Mouse (Mus musculus): ENCODE data around the gene Slco3a1. TPM values are rescaled to one million over a fixed set of nuclear protein-coding genes. Genes with fewer than 3 reads are reported as not detected.

The Slco3a1 gene
- total RNA-seq, 2 experiments from 2014 or later, result 21.6 to 44.6 TPM

DNA sequence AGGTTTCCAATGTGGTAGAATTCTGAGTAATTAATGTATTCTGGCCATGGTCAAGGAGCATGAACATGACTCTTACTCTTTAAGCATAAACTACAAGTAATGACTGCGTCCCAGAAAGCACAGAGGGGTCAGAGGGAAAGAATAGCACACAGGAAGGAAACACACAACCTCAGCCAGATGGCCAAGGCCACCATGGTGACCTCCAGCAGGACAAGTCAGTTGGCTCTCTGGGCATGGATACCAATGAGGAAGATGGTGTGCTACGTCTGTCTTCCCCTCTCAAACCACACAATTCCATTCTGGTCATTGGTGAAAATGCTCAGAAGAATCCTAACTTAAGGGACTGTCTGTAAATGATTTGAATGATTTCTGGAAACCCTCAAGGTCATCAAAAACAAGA lies 165.0 kb downstream of the Slco3a1 start:
- 0 out of 2 replicates have a peak, but pooled peaks have one; percentile 48 for ATAC-seq (replicated peaks; ENCODE audit: poor library complexity)

GRCm38 (mm10) chr7:74386257-74386656 lies 168.3 kb downstream of the Slco3a1 start:
- no peak for ATAC-seq (replicated peaks; ENCODE audit: poor library complexity)

DNA sequence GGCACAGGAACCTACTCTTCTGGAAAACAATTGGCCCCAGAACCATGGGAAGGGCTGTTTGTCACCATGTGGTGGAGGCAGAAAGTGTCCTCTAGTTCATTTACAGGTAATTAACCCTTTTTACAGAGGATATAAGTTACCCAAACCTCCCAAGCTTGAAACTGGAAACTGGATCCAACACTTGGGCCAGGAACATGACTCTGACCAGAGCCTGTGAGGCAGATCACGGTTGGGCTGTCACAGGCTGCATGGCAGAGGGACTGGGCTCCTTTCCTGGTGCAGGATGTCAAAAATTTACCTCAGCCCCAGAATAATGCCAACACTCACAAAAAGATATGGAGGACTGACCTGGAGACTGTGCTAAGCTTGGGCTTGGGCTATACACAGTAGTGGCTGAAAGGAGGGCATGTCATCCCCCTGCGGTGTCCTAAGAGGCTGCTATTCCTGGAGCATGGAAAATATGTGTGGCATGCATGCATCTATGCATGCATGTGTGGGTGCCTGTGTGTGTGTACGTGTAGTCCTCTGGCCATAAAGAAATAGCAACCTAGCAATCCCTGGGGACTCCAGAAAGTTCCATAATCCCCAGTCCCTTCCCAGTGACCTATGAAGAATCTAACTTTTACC lies 171.4 kb downstream of the Slco3a1 start:
- no peak for ATAC-seq (replicated peaks; ENCODE audit: poor library complexity)

DNA sequence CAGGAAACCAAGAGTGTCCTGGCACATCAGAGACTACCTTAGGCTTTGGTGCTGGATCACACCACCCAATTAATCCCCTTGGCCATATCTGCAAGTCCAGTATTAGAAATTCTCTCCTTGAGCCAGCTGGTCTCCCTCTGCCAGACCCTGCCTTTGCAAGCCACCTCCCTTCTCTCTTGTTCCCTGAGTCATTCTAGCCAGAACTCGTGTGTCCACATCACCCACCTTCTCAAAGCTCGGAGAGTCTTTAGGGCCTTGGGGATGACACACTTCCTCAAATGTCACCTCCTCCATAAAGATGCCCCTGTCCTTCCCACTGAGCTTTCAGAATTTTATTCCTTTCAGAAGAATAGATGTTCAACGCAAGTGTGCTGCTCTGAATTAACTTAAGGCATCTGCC lies 172.3 kb downstream of the Slco3a1 start:
- ATAC-seq (replicated peaks; ENCODE audit: poor library complexity), result peak; percentile 66

DNA sequence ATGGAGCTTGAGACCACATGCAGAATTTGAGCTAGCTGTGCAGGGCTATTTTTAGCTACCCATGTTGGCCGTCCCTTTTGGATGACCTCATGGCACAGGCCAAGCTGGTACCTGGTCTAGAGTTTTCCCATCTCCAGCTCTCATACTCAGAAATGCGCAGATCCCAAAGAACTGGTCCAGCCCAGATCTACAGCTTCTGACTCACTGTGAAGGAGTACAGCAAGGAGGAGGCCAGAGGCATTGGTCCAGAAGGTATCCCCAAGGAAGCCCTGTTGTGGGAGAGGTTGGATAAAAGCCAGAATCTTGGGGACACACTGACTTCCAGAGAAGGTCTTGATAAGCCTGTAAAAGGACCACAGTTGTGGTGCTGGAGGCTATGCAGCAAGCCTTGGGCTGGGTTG lies 172.7 kb downstream of the Slco3a1 start:
- no peak for ATAC-seq (replicated peaks; ENCODE audit: poor library complexity)

DNA sequence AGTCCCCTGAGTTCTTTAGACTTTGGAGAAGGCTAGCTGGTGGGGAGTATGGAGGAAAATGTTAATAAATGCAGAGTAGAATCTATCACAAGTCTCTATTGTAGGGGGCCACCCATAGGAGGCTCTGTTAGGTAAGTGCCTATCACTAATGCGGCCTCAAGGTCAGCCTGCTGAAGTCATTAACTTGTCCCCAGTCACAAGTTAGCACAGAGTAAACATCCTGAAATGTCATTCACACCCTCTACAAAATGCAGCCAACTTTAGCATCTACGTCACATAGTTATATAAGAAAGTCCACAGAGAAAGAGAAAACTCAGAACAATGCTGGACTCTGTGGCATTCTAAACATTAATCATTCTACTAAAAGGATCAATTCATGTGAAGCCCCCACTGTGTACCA lies 173.5 kb downstream of the Slco3a1 start:
- ATAC-seq (replicated peaks; ENCODE audit: poor library complexity), result no peak

DNA sequence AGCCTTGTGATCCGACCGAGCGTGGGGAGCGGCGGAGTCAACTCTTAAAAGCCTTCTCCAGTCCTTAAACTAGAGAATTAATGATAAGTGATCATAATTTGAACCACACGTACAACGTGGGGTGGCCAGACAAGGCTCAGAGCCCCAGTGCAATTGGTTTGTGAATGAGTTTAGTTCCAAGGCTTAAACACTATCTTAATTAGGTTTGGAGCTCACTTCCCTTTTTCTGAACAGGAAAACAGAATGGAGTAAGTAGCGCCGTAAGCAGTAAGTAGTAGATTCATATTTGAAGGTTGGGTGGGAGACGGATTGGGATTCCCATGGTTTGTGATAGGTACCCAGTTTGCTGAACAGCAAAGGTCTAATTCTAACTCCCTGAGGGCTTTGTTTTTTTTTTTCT lies 176.7 kb downstream of the Slco3a1 start:
- peak; percentile 42; the same call in 1 of the 2 replicates for ATAC-seq (replicated peaks; ENCODE audit: poor library complexity)

GRCm38 (mm10) chr7:74376397-74377044 lies 178.1 kb downstream of the Slco3a1 start:
- no peak for ATAC-seq (replicated peaks; ENCODE audit: poor library complexity)

DNA sequence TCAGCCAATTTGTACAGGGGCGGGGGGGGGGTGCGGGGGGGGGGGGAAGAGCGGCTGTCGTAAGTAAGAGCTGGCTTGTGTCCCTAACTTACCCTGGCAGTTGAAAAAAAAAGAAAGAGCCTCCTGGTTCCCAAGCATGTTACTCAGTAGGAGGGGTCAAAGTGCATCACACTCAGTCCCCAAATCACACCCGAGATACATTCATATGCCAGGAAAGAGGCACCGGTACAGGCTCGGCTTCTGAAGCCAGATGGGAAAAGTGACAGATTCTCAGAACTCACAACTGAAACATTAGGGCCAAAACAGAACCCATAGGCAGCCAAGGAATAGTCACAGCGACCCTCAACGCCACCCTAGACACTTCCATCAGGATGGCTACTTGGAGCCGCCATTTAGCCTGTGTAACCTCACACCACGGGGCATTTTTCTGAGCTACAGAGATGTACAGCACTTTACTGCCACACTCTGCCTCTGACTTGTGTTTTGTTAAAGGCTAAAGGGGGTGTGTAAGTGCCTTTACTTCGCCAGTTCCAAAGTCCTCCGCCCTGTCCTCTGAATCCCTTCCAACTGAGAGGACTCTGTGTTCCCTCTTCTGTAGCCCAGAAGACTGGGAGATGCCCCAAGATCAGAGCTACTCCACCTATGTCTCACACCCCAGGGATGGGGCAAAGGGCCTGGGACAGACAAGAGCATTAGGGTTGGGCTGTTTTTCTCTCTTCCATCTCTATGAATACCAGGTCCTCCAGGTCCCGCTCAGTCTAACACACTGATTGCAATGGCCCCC lies 179.2 kb downstream of the Slco3a1 start:
- no peak for ATAC-seq (replicated peaks; ENCODE audit: poor library complexity)

- no peak for ATAC-seq (replicated peaks; ENCODE audit: poor library complexity)
Observed at GRCm38 (mm10) chr7:74373056-74373455, 181.5 kb downstream of the Slco3a1 start.

GRCm38 (mm10) chr7:74372141-74372582 lies 182.4 kb downstream of the Slco3a1 start:
- peak; percentile 21; the same call in 1 of the 2 replicates for ATAC-seq (replicated peaks; ENCODE audit: poor library complexity)

- ATAC-seq (replicated peaks; ENCODE audit: poor library complexity), result no peak
Observed at GRCm38 (mm10) chr7:74371656-74372055, 182.9 kb downstream of the Slco3a1 start.

- peak; percentile 68 for ATAC-seq (replicated peaks; ENCODE audit: poor library complexity)
Observed at GRCm38 (mm10) chr7:74371208-74371607, 183.4 kb downstream of the Slco3a1 start.

GRCm38 (mm10) chr7:74369657-74370056 lies 184.9 kb downstream of the Slco3a1 start:
- peak; percentile 45 for ATAC-seq (replicated peaks; ENCODE audit: poor library complexity)

DNA sequence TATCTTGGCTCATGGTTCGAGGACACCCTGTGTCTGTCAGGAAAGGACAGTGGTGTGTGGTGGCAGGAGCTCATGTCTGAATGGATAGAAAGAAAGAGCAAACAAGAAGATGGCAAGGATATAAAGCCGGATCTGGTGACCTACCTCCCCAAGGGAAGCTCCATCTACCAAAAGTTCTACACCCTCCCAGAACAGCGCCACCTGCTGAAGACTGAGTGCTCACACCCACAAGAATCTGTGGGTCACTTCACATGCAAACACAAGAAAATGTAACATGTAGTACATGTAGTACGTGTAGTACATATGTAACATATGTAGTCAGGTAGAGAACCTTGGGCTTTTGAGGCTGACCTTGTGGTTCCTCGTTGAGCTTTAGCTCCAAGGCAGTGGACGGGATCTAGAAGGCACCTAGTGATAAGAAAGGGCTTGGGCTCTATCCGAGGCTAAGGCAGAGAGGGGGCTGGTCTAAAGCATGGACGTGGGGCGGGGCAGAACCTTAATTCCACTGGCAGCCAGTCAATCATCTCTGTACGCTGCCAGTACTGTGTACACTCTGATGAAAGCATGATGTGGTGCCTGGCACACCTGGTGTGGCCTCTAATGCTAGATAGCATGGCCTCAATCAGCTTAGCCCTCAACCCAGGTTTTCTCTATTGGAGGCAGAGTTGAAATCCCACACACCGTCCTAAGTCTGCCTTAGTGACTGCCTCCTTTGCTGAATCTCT lies 186.2 kb downstream of the Slco3a1 start:
- no peak for ATAC-seq (replicated peaks; ENCODE audit: poor library complexity)

DNA sequence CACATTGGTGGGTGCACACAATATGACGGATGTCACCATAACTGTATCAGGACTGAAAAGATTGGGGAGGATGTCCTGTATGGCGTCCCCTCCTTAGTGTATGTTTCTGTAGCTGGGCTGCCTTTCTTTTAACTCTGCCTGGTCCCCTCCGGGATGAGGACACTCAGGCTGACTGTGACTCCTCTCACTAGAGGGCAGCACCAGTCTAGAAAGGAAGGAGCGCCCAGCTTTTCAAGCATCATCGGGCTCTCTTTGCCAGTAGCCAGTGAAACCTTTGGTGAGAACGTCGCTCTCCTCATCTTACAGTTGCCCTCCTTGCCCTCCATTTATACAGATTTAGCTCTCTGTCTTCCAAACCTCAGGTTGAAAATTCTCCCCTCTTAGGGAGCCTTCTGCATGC lies 187.2 kb downstream of the Slco3a1 start:
- no peak for ATAC-seq (replicated peaks; ENCODE audit: poor library complexity)

DNA sequence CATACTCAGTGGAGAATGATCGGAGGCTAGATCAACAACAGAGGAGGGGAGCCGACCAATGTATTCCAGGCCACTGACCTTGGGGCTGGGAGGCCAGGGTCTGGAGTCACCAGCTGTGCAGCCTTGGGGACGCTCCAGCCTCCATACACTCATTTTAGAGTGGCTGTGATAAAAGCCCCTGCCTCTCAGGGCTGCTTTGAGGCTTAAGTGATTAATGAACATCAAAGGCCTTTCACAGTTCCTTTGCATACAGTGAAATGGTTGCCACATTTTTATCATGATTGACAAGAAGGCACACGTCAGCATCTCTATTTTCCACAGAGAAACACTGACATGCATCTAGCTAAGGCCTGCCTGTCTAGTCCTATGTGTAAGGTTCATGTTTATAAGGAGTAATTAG lies 189.0 kb downstream of the Slco3a1 start:
- ATAC-seq (replicated peaks; ENCODE audit: poor library complexity), result no peak

DNA sequence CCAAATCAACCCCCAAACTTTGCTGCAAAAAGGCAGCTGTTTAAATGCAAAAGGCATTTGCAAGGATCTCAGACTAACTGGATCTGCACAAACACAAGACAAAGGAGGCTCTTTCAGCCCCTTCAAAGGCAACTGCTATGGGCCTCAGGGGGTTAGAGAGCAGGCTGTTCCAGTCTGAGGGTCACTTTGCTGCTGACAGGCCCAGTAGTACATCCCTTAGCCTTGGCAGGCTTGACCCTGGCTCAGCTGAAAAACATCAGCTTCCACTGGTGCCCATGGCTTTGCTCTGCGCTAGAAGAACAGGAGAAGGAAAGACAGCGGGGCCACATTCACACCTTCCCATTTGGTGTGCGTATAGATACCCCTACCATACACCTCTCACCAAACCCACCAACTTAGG lies 189.6 kb downstream of the Slco3a1 start:
- no peak for ATAC-seq (replicated peaks; ENCODE audit: poor library complexity)

- ATAC-seq (replicated peaks; ENCODE audit: poor library complexity), result peak; percentile 63
Observed at GRCm38 (mm10) chr7:74363440-74363839, 191.1 kb downstream of the Slco3a1 start.

- ATAC-seq (replicated peaks; ENCODE audit: poor library complexity), result no peak
Observed at GRCm38 (mm10) chr7:74361677-74362076, 192.9 kb downstream of the Slco3a1 start.

GRCm38 (mm10) chr7:74357027-74357426 lies 197.6 kb downstream of the Slco3a1 start:
- peak; percentile 72 for ATAC-seq (replicated peaks; ENCODE audit: poor library complexity)

All from megakaryocyte progenitor cell, adult 5-6 weeks (primary cell).